Mouse (Mus musculus) kidney, adult 9 months (tissue): Measurements from ENCODE around the gene Pcsk6.
"Not testable (repeated sequence)": the region's sequence is repeated elsewhere in the genome, so short reads cannot be mapped to it uniquely, and the experiment has no call there.

ENCODE experiments used
- DNase-seq: peaks from one replicate; pipeline ENCODE4 v3.0.0; 2022

Gene Pcsk6

GRCm38 (mm10) chr7:65861591-65862472 is at the start of gene Pcsk6:
Pcsk6 (plus strand) TSS chr7:65861734.
- DNase-seq: peak; percentile 13

- DNase-seq: no peak
Observed at GRCm38 (mm10) chr7:65813611-65814212, 47.8 kb upstream of the Pcsk6 start.

DNA sequence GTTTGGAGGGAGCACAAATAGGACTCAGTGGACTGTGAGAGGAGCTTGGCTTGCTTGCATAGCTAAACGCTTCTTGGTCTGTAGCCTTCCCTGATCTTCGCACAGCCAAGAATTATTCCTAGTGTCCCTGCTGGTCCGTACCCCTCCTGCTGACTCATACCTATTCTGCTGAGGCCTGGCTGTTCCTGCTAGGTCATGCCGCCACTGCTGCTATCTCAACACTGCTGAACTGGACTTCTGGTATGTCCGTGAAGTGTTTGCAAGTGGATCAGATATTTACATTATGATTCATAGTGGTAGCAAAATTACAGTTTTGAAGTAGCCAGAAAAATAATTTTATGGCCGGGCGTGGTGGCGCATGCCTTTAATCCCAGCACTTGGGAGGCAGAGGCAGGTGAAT is 44.0 kb upstream of the Pcsk6 start:
- DNase-seq: no peak

- no peak for DNase-seq
Observed at GRCm38 (mm10) chr7:65820391-65820790, 41.1 kb upstream of the Pcsk6 start.

DNA sequence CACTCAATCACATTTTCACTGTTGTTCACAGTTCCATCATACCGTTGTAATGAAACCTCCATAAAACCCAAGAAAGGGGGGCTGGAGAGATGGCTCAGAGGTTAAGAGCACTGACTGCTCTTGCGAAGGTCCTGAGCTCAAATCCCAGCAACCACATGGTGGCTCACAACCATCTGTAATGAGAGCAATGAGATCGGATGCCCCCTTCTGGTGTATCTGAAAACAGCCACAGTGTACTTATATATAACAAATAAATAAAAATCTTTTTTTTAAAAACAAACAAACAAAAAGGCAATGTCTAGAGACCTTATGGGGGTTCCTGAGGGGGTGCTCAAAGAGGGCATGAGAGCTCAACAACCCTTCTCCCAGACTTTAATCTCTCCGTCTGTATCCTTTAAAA is 39.6 kb upstream of the Pcsk6 start:
- not testable (repeated sequence) for DNase-seq

GRCm38 (mm10) chr7:65822506-65823119 is 38.9 kb upstream of the Pcsk6 start:
- peak; percentile 17 for DNase-seq

- DNase-seq: no peak
Observed at GRCm38 (mm10) chr7:65839756-65840155, 21.8 kb upstream of the Pcsk6 start.

- no peak for DNase-seq
Observed at GRCm38 (mm10) chr7:65843210-65843609, 18.3 kb upstream of the Pcsk6 start.

DNA sequence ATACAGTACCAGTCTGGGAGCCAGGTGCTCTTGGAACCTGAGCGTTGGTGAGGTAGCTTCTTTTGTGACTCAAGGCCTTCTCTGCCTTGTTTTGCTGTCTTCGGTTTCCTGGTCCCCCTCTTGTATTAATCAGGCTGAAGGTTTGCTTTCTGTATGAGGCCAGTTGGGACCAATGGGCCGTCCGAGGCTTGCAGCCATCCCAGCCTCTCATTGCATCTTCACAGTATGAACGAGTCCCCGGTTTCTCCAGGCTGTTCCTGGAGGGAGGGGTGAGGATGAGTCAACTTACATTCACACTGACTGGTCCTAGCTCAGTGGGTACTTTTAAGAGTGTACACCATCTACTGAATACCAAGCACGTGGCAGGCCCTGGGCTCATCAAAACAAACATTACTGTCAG is 553 bp upstream of the Pcsk6 start:
- no peak for DNase-seq

DNA sequence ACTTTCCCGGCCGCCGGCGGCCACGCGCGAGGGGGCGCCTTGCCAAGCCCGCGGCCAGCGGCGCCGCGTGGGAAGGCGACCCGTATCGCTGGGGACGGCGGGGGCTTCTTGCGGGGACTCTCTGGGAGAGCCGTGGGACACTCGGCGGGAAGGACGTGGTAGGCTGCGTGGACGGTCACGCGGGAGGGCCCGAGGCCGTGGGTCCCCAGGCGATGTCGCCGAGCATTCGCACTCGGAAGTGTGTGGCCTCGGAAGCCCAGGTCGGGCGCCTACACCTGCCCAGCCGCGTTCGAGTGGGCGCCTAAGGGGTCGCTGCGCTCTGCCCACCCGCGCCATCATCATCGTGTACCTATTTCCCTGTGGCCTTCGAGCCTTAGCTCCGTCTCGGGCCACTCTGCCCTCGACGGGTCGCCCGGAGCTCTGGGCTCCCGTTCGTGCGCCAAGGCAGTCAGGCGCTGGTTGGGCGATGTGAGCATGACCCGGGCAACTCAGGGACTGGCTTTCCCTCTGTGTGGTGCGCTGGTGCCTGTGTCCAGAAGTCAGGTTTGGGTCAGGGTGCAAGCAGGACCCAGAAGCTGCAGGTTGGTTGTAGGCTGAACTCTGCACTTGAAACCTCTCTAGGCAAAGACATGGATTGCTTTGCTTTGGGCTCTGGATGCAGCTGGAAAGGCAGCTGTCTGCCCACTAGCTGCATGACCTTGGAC is 1.1 kb downstream of the Pcsk6 start:
- no peak for DNase-seq

DNA sequence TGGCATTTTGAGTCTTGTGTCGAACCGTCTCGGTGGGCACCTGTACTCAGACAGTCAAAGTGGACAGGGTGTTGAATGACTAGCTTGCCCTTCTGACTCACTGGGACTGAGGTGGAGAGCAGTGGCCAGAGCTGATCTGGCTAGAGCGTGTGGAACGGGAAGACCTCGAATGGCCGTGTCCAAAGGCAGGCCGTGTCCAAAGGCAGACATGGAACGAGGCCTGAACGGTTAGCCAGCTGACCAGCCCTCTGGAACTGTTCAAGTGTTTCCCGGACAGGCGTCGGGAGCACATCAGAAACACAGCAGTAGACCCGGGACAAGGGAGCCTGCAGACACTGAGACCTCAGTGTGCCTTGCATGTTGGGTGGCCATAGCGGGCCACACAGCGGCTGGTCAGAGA is 7.6 kb downstream of the Pcsk6 start:
- no peak for DNase-seq

DNA sequence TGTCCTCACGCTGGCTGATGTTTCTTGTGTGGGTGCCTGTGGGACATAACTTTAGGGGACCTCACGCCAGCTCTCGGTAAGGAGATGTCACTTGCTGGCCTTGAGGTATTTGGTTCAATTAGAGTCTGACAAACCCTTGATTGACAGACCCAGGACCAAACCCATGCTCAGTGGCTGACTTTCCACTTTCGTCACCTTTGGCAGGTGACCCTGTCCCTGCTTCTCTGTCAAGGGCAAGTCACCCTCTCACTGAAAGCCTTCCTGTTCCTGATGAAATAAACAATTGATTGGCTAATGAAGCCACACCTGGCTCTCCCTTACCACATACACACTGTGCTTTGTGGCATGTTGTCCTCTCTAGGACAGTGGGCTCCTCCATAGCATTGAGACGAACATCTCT is 8.3 kb downstream of the Pcsk6 start:
- no peak for DNase-seq

DNA sequence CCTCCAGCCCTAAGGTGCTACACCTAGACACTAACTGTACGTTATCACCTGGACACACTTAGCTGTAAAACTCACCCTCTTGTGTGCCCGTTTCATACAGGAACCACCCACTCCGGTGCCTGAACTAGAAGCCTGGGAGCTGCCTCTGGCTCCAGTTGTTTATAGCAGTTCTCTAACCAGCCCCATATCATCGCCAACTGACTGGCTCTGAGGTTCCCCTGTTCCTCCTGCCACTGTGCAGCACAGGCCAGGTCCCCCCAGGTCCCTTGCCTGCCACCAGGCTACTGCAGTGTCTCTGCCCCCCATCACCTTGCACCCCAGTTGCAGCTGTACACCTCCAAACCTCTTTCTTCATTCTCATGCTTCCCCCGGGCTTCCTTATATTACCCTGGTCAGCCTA is 8.7 kb downstream of the Pcsk6 start:
- DNase-seq: no peak

DNA sequence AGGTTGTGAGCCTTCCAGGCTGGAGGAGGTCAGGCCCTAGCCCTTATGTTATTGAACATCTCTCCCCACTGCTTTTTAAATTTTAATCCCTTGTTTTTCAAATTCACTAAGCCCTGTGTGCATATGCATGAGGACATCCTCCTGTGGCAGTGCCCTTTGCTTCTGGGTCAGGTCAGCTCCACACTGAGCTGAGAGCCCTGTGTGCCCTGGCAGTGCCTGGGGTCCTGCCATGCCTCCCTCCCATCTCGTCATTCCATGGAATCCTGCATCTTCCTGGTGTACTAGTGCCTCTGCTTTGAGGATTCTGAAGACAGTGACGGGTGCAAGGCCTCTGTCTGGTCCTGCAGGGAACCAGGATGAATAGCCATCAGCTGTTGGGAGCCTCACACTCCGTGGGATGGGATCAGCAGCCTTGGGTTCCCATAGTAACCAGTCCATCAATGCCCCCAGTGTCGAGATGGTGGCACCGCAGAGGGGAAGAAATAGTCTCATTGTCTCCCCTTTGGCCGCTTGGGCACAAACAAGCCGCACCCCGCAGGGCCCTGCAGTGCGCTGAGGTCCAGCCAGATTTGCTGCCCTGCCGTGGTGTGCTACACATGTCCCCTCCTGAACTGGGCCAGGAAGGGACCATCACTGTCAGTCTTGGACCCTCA is 9.5 kb downstream of the Pcsk6 start:
- DNase-seq: no peak

DNA sequence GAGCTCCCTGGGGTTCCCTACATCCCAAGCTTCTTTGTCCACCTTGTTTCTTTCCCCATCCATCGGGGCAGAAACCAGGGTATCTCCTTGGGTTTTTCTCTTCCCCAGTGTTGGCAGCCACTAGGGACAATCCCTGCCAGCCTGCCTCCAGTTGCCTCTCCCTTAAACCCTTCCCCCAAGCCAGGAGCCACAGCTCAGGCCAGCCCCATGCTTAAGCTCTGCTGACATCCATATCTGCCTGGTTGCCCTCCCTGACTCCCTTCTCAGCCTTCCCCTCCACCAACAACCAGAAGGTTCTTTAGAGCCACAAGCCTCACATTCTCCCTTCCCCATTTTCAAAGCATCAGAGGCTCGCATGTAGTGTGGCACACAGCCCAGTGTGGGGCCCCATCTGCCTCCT is 10.3 kb downstream of the Pcsk6 start:
- DNase-seq: no peak

GRCm38 (mm10) chr7:65873176-65873845 is 11.8 kb downstream of the Pcsk6 start:
- no peak for DNase-seq

GRCm38 (mm10) chr7:65873902-65874301 is 12.4 kb downstream of the Pcsk6 start:
- no peak for DNase-seq

DNA sequence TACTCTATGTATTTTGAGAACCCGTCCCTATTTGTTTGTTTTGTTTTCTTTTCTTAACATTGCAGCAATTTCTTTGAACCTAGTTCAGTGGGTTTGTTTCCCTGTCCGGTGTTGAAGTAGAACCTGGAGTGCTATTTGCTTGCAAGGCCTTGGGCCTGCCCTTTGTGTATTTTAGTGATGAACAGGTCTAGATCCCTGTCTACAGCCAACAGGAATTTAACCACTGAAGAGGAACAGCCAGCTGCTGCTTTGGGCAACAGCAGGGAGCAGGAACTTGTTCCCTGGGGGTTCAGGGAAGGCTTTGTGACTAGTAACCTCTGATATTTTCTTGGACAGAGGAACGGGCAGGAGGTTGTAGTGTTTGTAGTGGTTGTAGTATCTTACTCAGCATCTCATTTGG is 15.1 kb downstream of the Pcsk6 start:
- DNase-seq: no peak

GRCm38 (mm10) chr7:65878234-65878633 is 16.7 kb downstream of the Pcsk6 start:
- no peak for DNase-seq

GRCm38 (mm10) chr7:65879330-65879729 is 17.8 kb downstream of the Pcsk6 start:
- no peak for DNase-seq

GRCm38 (mm10) chr7:65880666-65881289 is 19.2 kb downstream of the Pcsk6 start:
- no peak for DNase-seq

DNA sequence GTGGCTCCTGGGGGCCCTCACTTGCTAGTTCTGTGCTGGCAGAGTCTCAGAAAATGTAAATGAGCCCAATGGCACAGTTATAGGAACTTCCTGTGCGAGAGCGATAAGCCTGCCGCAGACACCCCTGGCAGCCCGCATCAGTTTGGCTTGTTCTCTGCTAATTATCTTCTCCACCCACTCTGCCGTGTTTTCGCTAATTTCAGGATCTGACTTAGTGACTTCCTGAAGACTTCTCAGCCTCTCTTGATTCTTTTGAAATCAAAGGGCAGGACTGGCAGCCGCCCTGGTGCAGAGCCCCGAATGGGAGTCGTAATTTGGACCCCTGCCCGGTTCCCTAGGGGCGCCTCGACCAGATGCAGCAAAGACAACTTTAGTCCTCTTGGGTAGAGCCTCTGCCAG is 19.8 kb downstream of the Pcsk6 start:
- DNase-seq: no peak
